Mouse (Mus musculus) neural tube, embryonic 12.5 days (tissue): Measurements from ENCODE around the gene Dera. TPM values are rescaled to one million over a fixed set of nuclear protein-coding genes. Genes with fewer than 3 reads are reported as not detected.
A peak's percentile ranks its signal among the peaks of the same experiment; 100 is the strongest.

Experiments
- ATAC-seq: fragments of 200-750 bp; cut with Nextera tagmentation; 2 replicates; pipeline ENCODE4 v1.8.0; 2017; ENCODE audit warnings: low read depth, mild to moderate bottlenecking, moderate TSS enrichment, moderate library complexity; ENCODE audit not compliant: low FRiP score
- H3K27ac ChIP-seq: fragments of 300-500 bp; sonication (generic); 2 replicates; pipeline ENCODE4 v1.5.1; 2016
- H3K27me3 ChIP-seq: fragments of 300-500 bp; sonication (generic); replicated peaks from 2 replicates; pipeline ENCODE4 v1.6.1; 2016; ENCODE audit warnings: mild to moderate bottlenecking
- H3K36me3 ChIP-seq: fragments of 300-500 bp; sonication (generic); 2 replicates; pipeline ENCODE4 v1.6.1; 2016; ENCODE audit warnings: mild to moderate bottlenecking
- H3K4me1 ChIP-seq: fragments of 300-500 bp; sonication (generic); 2 replicates; pipeline ENCODE4 v1.6.1; 2016
- H3K4me2 ChIP-seq: fragments of 300-500 bp; sonication (generic); replicated peaks from 2 replicates; pipeline ENCODE4 v1.6.1; 2016; ENCODE audit warnings: mild to moderate bottlenecking
- H3K4me3 ChIP-seq: fragments of 300-500 bp; sonication (generic); 2 replicates; pipeline ENCODE4 v1.5.1; 2016
- H3K9ac ChIP-seq: fragments of 300-500 bp; sonication (generic); 2 replicates; pipeline ENCODE4 v1.6.1; 2016; ENCODE audit warnings: mild to moderate bottlenecking
- H3K9me3 ChIP-seq: fragments of 300-500 bp; sonication (generic); 2 replicates; pipeline ENCODE4 v1.6.1; 2016; ENCODE audit warnings: mild to moderate bottlenecking
- WGBS: fragments of 180-500 bp; shearing (Covaris S2); methylation state at CpG from one replicate; pipeline ENCODE4 v1.1.7; 2016; 5-methylcytosine and 5-hydroxymethylcytosine counted together
- polyA plus RNA-seq: library from polyadenylated mRNA; unstranded; fragments of >200 nt; fragmentation: Nextera tagmentation; extraction: Ambion mirVana; gene quantifications from 2 replicates; pipeline ENCODE4 v1.2.1, GENCODE M21; 2016

The Dera gene
- polyA plus RNA-seq, 1 experiment from 2014 or later, result 38.7 TPM

- no peak for ATAC-seq
- peaks cover 10% of the 10 kb centered on the region for H3K4me1 ChIP-seq
- peak overlapping the region; percentile 88 for H3K9ac ChIP-seq
- peaks cover 30% of the 10 kb centered on the region for H3K36me3 ChIP-seq
- no peaks in the 10 kb centered on the region for H3K27me3 ChIP-seq
- no peak overlapping the region for H3K27ac ChIP-seq
- WGBS, result 10% methylated on average over 17 of the region's 17 CpGs
- H3K4me2 ChIP-seq, result peak overlapping the region; percentile 78
- H3K4me3 ChIP-seq, result peak overlapping the region; percentile 87
- H3K9me3 ChIP-seq, result no peaks in the 10 kb centered on the region
These were observed 18.6 kb upstream of the Dera start for GRCm38 (mm10) chr6:137735671-137736238.

DNA sequence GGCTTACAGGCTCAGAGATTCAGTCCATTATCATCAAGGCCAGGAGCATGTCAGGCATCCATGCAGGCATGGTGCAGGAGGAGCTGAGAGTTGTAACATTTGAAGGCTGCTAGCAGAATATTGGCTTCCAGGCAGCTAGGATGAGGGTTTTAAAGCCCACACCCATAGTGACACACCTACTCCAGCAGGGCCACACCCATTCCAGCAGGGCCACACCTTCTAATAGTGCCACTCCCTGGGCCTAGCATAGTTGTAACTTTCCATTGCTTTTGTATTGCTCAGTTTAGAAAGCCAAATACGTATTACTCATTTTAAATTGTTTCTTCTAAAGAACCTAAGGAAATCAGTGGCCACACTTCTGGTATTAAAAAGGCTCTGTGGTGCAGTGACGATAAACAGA is 13.4 kb upstream of the Dera start:
- H3K4me1 ChIP-seq, result peaks cover 6% of the 10 kb centered on the region
- no peak overlapping the region for H3K4me3 ChIP-seq
- H3K27me3 ChIP-seq, result no peaks in the 10 kb centered on the region
- no peak overlapping the region for H3K9ac ChIP-seq
- ATAC-seq, result no peak
- H3K4me2 ChIP-seq, result no peak overlapping the region
- WGBS, result 93% methylated on average over 2 of the region's 2 CpGs
- H3K27ac ChIP-seq, result no peak overlapping the region
- no peaks in the 10 kb centered on the region for H3K9me3 ChIP-seq
- H3K36me3 ChIP-seq, result peaks cover 77% of the 10 kb centered on the region

DNA sequence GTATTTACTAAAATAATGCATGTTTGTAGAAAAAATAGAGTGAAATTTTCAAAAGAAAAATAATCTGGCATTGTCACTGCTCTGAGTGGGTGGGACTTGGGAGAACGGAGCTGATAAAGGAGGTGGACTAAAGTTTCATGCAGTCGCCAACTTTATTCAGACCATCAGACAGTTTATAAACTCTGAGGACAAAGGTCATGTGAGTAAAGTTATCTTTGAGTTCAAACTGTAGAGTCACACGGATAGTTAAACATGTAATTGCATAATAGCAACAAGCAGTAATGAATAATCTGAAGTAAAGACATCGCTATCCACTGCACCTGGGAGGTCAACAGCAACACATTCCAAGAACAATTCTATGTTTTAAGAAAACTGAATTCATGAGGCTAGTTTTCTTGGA is 9.6 kb upstream of the Dera start:
- Histone ChIP-seq H3K9me3 (no peaks in the 10 kb centered on the region), H3K4me3 (no peak overlapping the region), H3K9ac (no peak overlapping the region), H3K4me2 (no peak overlapping the region), H3K27me3 (no peaks in the 10 kb centered on the region), H3K27ac (no peak overlapping the region), H3K4me1 (no peaks in the 10 kb centered on the region), H3K36me3 (peaks cover 76% of the 10 kb centered on the region)
- no peak for ATAC-seq
- 94% methylated on average over 4 of the region's 4 CpGs for WGBS

DNA sequence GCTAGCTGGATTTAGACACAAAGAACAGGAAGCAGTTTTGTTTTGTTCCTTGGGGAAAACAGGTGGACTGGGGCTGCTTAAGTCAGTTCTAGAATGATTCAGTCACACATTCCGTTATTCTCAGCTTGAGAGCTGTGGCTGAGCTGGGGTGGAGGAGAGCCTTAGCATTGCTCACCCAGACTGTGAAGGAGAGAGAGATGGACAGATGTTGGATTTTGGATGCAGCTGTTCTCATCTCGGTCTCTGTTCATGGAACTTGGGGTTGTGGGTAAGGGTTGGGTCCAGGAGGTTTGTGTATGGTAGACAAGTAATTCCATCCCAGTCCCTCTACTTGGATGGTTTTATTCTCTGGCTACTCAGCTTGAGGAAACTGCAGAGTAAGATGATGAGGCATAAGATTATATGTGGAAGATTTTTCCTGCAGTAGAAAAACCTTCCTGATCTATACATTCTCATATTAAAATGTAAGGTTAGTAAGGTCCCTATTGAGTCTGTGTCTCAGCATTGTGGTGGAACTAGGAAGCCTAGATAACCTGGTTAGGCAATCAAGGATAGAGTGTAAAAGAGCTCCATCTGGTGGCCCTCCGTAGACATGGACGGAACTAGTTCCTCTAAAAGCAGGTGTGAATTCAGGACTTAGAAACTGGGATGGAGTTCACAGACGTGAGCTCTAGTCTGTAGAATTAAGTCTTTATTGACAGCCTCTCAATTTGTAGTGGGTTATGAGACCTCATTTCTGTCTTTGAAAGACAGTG is 7.0 kb upstream of the Dera start:
- H3K9me3 ChIP-seq, result no peaks in the 10 kb centered on the region
- 82% methylated on average over 5 of the region's 5 CpGs for WGBS
- no peaks in the 10 kb centered on the region for H3K27me3 ChIP-seq
- H3K36me3 ChIP-seq, result peaks cover 70% of the 10 kb centered on the region
- ATAC-seq, result 0 out of 2 replicates have a peak, but pooled peaks have one; percentile 37
- H3K9ac ChIP-seq, result no peak overlapping the region
- H3K4me3 ChIP-seq, result no peak overlapping the region
- H3K27ac ChIP-seq, result no peak overlapping the region
- no peaks in the 10 kb centered on the region for H3K4me1 ChIP-seq
- no peak overlapping the region for H3K4me2 ChIP-seq

GRCm38 (mm10) chr6:137751551-137752274 is 2.6 kb upstream of the Dera start:
- Histone ChIP-seq H3K36me3 (peaks cover 41% of the 10 kb centered on the region), H3K27me3 (no peaks in the 10 kb centered on the region), H3K9me3 (no peaks in the 10 kb centered on the region), H3K4me2 (no peak overlapping the region), H3K4me3 (no peak overlapping the region), H3K9ac (no peak overlapping the region), H3K4me1 (peaks cover 10% of the 10 kb centered on the region; the same call in 1 of the 2 replicates), H3K27ac (no peak overlapping the region)
- no peak for ATAC-seq
- 92% methylated on average over 10 of the region's 10 CpGs for WGBS

- Histone ChIP-seq H3K9ac (no peak overlapping the region), H3K27me3 (no peaks in the 10 kb centered on the region), H3K4me2 (no peak overlapping the region), H3K9me3 (no peaks in the 10 kb centered on the region), H3K4me3 (no peak overlapping the region), H3K4me1 (peaks cover 10% of the 10 kb centered on the region; the same call in 1 of the 2 replicates), H3K27ac (no peak overlapping the region), H3K36me3 (peaks cover 38% of the 10 kb centered on the region)
- ATAC-seq, result no peak
- WGBS, result 89% methylated on average over 4 of the region's 4 CpGs
These were observed 2.1 kb upstream of the Dera start for GRCm38 (mm10) chr6:137752275-137752655.

DNA sequence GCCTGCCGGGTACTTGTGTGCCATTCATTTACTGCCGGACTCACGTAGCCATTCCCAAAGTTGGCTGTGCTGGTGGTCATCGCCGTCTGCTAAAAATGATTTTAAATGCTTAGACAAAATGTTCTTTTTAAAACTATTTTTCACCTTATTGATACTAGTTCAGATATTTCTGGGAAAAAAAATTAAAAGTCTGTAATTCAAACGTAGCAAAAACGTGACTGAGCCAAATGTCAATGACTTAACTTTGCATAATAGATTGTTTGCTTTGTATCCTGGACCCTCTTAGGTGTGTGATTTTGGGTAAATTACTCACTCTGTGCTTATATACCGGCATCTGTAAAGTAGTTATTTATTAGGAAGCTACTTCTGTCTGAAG is 499 bp downstream of the Dera start:
- Histone ChIP-seq H3K4me2 (peak overlapping the region; percentile 74), H3K9me3 (no peaks in the 10 kb centered on the region), H3K4me1 (peaks cover 10% of the 10 kb centered on the region; the same call in 1 of the 2 replicates), H3K27ac (no peak overlapping the region), H3K4me3 (peak overlapping the region; percentile 66), H3K9ac (peak overlapping the region; percentile 60), H3K27me3 (no peaks in the 10 kb centered on the region), H3K36me3 (peaks cover 21% of the 10 kb centered on the region)
- 6% methylated on average over 8 of the region's 8 CpGs for WGBS
- ATAC-seq, result 0 out of 2 replicates have a peak, but pooled peaks have one; percentile 5

DNA sequence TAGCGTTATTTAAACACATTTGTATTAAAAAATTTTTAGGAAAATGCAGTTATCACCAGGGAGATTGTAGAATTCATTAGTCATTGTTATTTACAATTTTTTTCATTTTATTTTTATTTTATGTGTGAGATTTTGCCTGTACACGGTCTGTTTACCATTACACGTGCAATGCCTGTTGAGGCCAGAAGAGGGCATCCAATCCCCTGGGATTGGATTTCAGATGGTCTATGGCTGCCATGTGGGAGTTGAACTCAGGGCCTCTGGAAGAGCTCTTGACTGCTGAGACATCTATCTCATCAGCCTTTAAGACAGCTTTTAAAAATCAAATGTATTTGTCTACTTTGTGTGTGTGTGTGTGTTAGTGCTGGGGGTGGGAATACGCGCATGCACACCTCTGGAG is 2.0 kb downstream of the Dera start:
- ATAC-seq, result no peak
- Histone ChIP-seq H3K9ac (no peak overlapping the region), H3K27ac (no peak overlapping the region), H3K4me1 (peaks cover 10% of the 10 kb centered on the region; the same call in 1 of the 2 replicates), H3K4me3 (no peak overlapping the region), H3K4me2 (no peak overlapping the region), H3K9me3 (no peaks in the 10 kb centered on the region), H3K36me3 (peaks cover 12% of the 10 kb centered on the region), H3K27me3 (no peaks in the 10 kb centered on the region)
- 67% methylated on average over 5 of the region's 5 CpGs for WGBS

DNA sequence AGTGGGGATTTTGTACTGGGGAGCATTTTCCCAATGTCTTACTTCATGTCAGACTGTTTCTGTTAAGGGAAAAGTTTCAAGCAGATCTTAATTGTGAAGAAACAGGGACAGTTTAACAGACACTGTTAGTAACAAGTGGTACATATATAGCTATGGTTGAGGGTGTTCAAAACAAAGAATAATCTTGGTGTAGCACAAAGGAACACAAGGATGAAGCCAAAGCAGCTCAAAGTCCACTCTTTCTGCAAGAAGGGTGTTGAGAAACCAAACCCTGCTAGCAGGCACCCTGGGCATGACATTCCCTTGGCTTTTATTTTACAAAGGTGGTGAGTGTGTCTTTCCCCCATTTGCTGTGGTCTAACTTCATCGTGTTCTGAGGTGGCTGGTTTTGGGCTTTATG is 3.5 kb downstream of the Dera start:
- Histone ChIP-seq H3K4me2 (no peak overlapping the region), H3K4me3 (no peak overlapping the region), H3K4me1 (peaks cover 10% of the 10 kb centered on the region; the same call in 1 of the 2 replicates), H3K36me3 (no peaks in the 10 kb centered on the region), H3K9me3 (no peaks in the 10 kb centered on the region), H3K9ac (no peak overlapping the region), H3K27ac (no peak overlapping the region), H3K27me3 (no peaks in the 10 kb centered on the region)
- no peak for ATAC-seq
- WGBS, result 100% methylated on average over 1 of the region's 1 CpGs

GRCm38 (mm10) chr6:137759681-137760080 is 5.3 kb downstream of the Dera start:
- WGBS, result 47% methylated on average over 8 of the region's 8 CpGs
- Histone ChIP-seq H3K36me3 (no peaks in the 10 kb centered on the region), H3K9me3 (no peaks in the 10 kb centered on the region), H3K4me3 (no peak overlapping the region), H3K9ac (no peak overlapping the region), H3K27me3 (no peaks in the 10 kb centered on the region), H3K4me1 (peaks cover 7% of the 10 kb centered on the region; the same call in 1 of the 2 replicates), H3K27ac (no peak overlapping the region), H3K4me2 (no peak overlapping the region)
- ATAC-seq, result peak; percentile 21; the same call in 1 of the 2 replicates

GRCm38 (mm10) chr6:137760966-137761365 is 6.6 kb downstream of the Dera start:
- no peak overlapping the region for H3K4me2 ChIP-seq
- H3K27ac ChIP-seq, result no peak overlapping the region
- H3K4me3 ChIP-seq, result no peak overlapping the region
- WGBS, result 83% methylated on average over 15 of the region's 15 CpGs
- no peaks in the 10 kb centered on the region for H3K9me3 ChIP-seq
- ATAC-seq, result no peak
- no peaks in the 10 kb centered on the region for H3K36me3 ChIP-seq
- H3K9ac ChIP-seq, result no peak overlapping the region
- no peaks in the 10 kb centered on the region for H3K27me3 ChIP-seq
- peaks cover 3% of the 10 kb centered on the region; the same call in 1 of the 2 replicates for H3K4me1 ChIP-seq

- no peak for ATAC-seq
- no peaks in the 10 kb centered on the region for H3K9me3 ChIP-seq
- H3K27ac ChIP-seq, result no peak overlapping the region
- no peak overlapping the region for H3K4me2 ChIP-seq
- no peak overlapping the region for H3K9ac ChIP-seq
- H3K4me1 ChIP-seq, result peaks cover 3% of the 10 kb centered on the region; the same call in 1 of the 2 replicates
- WGBS, result 48% methylated on average over 3 of the region's 3 CpGs
- H3K4me3 ChIP-seq, result no peak overlapping the region
- H3K36me3 ChIP-seq, result no peaks in the 10 kb centered on the region
- no peaks in the 10 kb centered on the region for H3K27me3 ChIP-seq
These were observed 10.3 kb downstream of the Dera start for GRCm38 (mm10) chr6:137764572-137765210.
